Mouse (Mus musculus) heart, adult 11 months (tissue): ENCODE measurements around the gene Fgf7.

ENCODE experiments used
- DNase-seq: peaks from one replicate; pipeline ENCODE4 v3.0.0; 2022

The Fgf7 gene

DNA sequence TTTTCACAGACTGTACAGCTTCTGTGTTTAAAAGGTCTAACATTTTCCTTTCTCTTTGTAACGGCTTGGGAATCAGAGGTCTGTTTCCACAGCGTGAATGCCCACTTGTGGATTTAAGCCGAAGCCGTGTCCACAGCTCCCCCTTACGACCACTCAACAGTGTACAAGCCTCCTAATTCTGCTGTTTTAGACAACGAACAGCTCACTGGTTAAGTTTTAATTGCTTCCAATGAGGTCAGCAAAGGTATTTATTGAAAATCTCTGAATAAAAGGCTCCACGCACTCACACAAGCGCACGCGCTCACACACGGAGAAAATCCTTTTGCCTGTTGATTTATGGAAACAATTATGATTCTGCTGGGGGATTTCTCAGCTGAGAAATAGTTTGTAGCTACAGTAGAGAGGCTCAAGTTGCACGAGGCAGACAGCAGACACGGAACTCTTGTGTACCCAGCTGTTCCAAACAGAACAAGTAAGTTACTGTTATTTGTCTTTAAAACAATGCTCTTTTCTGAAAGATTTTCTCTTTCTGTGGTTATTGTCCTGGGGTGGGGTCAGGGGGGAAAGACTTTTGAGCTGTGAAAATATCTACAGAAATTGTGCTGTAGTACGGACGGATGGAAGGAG lies at the start of gene Fgf7:
Gene Fgf7, plus strand, starts transcription at position 280 of the 627 bp plus-strand sequence.
- no peak for DNase-seq

DNA sequence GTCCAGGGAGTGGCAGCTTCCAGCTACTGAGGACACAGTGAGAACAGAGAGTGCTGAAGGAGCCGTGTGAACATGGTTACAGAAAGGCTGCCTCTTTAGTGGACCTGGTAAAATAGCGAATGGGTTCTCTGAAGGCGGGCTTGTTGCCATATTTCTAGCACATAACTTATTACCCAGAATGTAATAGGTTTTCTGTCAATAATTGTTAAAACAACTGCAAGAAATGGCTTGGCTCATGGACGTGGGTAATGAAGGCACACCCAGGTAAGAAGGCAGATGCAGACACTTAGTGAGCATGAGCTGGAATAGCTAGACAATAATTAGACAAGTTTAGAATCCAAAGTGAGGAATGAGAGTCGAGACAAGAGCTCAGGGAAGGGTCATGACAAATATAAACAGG lies 32.2 kb upstream of the Fgf7 start:
- DNase-seq = no peak

DNA sequence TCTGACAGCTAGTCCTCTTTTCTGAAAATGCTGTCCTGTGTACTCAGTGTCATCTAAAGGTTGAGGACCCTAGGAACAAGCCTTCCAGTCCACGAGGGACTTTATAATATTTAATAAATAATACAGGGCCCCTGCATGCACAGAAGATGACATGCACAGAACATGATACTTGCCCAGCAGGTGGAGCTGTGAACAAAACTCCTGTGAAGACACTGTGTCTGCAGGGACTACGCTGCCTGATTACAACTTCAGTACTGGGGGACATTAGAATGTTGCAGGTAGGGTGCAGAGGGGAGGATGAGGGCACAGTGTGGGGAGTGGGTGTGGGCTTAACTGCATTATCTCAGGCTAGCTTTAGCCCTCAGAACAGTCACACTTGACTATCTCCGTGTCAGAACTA lies 28.4 kb upstream of the Fgf7 start:
- DNase-seq = no peak

DNA sequence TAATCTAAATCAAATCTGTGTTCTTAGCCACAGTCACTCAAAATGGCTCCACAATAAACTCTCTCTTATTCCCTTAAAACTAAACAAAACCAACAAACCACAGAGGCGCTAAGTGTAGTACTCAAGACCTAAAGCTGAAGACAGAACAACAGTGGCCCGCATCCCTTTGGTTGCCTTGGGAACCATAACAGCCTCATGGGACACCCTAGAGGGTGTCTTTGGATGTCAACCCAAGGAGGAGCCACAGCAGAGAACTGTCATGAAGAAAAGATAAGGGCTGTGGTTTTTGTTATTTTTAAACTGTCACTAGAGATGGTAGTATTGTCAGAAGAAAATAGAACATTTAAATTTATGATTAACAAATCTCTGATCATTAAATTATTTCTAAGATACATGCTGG lies 27.7 kb upstream of the Fgf7 start:
- DNase-seq = no peak

DNA sequence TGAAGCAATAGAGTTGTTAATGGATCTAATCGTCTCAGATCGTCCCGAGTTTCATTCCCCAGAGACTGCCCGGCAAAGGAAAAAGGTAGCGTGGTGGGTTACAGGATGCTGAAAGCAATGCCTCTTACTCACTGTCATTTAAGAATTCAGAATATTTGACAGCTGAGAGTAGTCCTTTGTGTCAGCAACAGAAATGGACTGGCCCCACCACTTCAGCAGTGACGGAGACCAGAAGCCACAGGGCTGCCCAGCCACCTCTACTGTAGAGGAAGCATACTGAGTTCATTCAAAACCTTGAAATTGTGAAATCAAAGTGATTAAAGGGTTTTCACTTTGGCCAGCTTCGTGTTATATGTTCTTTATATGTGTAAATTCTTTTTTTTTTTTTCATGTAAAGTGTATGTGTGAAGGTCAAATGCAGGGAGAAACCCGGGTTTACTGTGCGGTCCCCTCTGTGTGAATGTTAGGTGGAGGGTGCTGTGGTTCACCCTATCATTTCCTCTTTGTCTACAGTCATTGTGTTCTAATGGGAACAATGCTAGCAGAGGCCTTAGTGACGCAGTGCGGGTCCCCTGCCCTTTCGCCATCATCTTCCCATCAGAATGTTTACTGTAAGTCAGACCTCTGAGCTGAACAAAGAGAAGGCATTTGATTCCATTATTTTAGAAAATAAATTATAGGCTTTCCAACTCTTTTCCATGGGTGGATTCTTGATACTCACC lies 19.3 kb upstream of the Fgf7 start:
- no peak for DNase-seq

DNA sequence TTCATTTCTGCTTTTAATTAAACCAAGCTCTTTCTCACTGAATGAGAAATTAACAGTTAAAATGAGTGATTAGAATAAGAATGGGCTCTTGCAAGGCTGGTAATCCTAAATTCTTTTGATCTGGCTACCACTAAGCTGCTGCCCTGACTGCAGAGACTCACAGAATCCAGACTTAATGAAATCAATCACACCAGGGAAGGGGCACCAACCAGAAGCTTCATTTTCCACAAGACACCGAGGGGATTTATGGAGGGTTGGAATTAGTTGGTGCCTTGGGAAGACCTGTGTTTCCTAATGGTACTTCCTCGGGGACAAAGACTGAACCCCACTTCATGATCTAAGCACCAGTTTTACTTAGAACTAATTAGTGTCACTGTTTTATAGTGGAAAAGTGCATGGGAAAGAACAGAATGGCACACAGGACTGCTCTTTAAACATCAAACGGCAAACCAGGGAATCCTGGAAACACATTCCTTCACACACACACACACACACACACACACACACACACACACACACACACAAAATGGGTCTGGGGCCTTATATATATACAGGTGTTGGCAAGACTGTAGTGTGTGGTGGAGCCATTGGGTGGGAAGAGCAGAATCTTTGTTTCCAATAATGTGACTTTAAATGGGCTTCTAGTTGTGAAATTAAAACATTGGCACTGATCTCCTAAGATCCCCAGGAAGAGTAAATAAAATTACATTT lies 18.5 kb upstream of the Fgf7 start:
- DNase-seq = no peak

DNA sequence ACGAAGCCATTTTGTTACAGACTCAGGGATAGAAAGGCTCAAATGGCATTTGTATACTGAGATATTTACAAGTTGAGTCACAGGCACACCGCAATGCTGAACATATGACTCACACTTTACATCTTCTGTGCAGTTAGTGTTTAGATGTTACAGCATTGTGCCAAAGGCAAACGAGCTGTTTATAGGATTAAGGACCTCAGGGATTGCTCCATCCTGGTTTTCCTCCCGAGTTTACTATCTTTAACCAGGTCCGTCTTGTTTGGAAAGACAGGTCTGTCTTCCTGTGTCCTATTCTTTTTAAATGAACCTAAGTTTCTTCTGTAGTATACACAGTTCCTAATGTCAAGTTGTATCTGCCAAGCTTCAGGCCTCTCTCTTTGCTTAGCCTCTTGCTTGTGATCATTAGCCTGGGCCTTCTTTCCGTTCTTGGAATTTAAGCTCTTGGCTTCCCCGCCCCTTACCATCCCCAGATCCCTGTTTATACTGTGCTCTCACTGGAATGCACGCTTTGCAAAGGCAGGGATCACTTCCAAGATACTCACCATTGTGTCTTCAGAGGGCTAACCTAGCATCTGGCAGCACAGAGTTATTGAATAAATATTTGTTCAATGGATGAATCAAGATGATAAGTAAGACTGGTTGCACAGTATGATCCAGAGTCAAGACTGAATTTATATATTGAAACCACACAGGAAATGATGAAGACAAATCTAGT lies 3.1 kb upstream of the Fgf7 start:
- DNase-seq = no peak

DNA sequence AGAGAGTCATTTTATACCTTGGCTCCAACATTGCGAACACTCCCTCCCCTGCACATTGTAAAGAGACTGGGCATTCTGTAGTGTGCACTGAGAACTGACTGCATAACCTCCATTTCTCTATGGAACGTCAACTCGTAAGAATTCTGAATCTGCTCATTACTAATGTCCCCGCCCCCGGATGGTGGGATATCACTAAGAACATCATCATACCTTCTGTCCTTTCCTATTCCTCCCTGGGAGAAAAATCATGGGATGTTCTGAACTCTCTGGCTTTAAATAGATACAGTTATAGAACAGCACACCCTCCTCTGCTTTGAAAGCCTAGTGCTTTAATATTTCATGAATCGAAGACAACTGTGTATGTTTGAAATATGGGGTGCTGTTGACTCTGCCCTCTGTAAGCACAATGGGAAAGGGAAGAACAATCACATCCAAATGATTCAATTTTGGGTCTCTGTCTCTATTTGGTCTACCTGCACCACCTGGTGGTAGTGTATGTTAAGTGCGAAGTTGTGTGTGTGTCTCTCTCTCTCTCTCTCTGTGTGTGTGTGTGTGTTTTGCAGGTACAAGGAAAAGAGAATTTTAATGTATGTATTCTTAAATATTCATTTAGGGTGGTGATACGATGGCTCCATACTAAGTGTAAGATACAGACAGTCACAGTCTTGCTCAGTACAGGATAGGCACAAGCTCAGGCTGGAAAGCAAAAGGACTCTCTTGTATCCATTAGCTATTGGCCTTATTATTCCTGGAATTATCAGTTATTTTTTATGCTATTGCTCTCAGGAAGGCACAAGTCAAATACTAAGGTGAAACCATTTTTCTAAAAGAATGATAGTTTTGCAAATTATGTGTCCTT lies 1.1 kb upstream of the Fgf7 start:
- no peak for DNase-seq

DNA sequence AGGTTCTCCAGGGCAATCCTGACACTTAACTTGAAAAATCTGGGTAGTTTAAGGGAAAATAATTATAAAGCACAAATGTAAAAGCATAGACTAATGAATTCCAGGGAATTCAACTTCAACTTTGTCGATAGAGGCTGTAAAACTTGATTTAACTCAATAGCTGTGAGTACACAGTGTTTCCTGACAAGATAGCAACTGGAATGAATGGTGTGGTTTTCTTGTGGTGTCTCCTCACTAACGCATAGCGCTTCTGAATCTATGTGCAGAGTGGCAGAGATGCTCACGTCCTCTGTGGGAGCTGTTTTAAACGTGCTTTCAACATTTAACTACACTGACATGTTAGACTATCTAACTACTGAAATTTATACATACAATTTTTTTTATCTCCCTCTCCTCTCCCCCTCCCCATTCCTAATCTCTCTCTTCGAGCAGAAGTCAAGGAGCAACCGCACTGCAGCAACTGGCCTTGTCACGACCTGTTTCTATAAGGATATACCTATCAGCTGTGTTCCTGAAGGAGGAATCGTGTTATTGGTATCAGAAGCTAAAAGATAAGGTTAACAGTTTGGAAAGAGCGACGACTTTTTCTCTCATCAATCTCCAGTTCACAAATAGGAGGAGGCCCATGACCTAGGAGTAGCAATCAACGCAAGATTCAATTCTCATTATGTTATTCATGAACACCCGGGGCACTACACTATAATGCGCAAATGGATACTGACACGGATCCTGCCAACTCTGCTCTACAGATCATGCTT lies 734 bp downstream of the Fgf7 start:
- DNase-seq = no peak

DNA sequence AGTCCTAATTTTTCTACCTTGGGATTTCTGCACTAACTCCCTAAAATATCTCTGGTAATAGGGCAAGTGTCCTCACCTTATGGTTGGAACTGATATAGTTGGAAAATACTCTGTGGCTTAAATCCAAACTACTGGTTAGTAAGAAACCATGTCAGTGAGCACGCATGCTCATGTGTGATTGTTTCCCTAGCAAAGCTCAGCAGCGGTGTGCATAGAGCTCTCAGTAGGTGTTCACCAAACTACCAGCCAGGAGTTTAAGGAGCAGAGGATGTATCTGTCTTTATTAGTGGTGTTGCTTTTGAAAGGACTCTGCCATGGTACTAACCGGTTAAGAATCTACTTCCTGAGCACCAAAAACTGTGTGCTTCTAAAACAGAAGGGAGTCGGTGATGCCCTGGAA lies 1.7 kb downstream of the Fgf7 start:
- DNase-seq = no peak

DNA sequence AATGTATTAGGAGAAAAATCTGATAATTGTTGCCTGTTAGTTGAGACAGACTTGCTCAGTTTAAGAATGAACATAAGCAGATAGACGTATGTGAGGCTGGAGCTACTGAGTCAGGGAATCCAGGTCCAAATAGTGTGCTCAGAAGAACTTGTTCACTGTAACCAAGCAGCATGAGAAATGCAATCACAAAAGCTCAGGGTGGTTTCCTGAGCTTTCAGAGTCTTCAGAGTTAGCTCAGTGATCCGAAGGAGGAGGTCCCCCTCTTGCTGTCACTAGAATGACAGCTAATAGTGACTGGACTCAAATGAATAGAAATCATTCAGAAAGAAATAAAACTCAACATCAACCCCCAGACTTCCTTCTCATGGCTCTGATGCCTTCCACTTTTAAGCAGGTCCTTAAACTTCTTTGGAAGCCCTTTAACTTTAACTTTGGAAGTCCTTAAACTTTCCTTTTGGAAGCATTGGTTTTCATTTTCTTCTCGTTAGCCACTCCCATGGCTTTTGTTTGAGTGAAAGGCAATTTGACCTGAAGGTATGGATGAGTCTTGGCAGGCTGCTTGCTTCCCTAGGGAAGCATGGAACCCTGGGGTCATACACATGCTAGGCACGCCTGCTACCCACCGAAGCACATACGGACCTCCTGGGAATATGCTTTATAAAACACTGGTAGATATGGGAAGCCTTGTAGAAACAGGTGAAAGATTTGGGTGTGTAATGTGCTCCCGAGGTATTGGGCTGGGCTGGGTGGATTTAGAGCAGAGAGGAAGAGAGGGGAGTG lies 4.0 kb downstream of the Fgf7 start:
- DNase-seq = peak; percentile 87

DNA sequence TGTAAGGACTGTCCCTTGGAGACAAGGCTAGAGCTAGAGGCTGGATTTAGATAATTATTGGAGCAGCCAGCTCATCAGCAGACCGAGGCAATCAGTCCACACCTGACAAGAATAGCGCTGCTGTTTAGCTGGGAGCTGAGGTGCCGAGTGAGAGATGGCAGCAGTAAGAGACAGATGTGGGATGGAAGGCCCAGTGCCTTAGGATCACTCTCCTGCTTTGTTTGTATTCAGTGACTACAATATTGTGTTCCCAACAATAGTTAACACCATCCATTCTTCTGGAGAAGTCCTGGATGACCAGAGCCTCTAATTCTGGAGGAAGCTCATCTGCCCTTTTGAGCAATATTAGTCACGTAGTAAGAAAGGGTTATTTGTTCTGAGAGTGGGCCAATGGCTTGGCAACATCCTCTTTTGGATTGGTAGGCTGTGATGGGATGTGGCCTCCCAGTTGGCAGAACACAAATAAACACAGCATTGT lies 5.0 kb downstream of the Fgf7 start:
- DNase-seq = peak; percentile 97

DNA sequence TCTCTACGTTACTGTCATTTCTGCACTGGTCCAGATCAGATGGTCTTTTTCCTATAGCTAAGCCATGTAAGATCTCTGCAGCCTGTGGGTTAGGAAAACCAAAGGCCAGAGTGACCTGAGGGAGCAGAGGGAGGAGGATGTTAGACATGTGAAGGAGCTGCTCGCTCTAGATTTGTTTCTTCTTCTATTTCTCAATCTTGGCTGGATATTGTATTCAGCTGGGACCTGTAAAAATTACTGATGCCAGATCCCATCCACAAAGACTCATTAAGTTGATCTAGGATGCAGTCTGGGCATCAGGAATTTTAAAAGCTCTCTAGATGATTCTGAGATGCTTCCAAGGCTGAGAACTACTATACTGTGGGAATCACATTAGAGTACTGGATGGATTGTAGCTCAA lies 6.2 kb downstream of the Fgf7 start:
- DNase-seq = peak; percentile 92

DNA sequence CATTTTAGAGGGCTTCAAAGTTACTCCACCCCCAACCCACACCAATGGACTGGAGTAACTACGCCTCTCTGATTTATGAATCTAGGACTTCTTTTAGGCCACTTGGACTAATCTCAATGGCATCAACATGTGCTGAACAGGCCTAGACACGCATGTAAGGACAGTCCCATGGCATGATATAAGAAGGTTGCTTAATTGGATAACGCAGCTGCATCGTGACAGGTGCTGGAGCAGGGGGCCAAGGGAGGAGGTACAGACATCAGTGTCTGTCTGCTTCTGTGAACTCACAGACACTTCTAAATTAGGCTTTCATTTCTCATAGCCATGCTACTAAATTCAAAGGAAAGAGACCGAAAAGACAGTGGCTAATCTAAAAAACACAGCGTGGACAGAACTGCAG lies 6.8 kb downstream of the Fgf7 start:
- no peak for DNase-seq

DNA sequence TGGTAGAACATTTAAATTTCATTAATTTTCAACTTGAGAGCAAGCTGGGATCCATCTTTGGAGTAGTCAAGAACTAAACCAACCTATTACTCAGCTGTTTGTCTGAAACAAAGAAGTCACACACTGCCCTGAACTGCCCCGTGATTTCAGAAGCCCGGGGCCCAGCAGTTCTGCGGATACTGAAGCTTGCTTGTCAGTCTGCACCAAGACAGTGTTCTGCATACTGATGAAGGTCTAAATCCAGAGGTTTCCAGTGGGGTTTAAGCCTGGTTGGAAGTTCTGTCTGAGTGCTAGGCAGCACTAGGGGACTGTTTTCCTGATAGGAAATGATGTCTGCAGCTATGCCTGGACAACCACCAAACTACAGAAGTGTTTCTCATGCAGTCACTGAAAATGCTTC lies 8.2 kb downstream of the Fgf7 start:
- DNase-seq = peak; percentile 89

DNA sequence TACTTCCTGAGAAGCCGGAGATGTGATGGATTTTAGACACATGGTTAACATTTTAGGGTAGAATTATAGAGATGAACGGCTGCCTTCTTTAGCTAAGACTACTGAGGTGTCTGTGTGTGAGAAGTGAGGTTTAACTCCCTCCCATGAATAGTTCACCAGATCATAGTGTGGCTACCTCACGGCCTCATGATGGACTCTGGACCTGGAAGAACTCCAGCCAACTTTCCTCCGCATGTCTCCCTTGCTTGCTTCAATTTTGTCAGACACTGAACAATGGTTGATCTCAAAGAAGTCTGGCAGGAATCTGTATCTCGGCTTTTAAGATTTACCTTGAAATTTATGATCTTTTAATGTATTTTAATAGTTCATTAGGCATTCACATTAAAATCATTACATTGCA lies 11.2 kb downstream of the Fgf7 start:
- no peak for DNase-seq

DNA sequence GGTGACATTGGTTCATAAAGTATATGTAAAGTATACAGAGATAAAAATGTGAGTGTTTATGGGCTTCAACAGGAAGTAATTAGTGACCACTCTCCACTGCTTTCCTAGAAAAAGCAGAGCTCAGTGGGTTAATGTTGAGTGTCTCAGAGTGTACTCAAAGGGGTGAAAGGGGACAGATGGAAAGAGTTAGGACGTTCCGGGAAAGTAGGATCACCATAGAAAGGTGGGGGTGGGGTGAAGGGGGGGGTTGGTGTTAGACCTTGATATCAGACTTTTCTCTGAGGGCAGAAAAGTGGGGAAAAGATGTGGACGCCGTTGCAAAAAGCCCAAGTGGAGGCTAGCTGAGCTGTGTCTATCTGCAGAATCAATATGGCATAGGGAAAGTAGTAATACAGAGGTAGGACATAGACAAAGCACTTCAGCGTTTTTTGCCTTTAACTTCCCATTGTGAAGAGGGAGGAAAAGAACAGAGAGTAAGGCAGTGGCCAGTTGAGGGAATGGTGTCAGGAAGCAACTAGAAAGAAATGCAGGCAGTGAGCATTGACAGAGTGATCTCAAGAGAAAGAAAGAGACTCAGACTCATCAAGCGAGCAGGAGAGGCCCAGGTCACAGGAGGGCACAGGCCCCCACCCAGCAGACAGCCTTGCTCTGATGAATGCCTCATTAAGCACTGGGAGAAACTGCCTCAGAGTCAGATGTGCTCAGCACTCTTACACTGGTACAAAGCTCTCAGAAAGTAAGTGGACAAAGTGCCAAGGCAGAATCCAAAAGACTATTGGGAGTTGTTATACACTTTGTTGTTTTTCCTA lies 18.5 kb downstream of the Fgf7 start:
- peak; percentile 52 for DNase-seq

DNA sequence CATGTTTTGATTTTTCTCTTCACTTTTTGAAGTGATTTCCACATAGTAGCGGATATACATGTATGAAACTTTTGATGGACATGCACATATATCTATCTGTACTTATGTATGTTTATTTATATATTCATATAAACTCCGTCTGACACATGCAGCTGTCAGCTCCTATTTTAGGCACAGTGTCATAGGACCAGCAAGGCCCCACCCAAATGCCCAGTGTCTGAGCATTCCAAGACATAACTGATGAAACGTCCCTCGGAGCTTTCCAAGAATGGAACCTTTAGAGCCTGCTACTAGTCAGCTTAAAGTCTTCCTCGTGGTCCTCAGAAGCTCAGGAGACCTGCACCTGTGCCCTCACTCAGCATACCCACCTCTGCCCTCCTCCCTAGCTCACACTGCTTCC lies 19.2 kb downstream of the Fgf7 start:
- peak; percentile 82 for DNase-seq

DNA sequence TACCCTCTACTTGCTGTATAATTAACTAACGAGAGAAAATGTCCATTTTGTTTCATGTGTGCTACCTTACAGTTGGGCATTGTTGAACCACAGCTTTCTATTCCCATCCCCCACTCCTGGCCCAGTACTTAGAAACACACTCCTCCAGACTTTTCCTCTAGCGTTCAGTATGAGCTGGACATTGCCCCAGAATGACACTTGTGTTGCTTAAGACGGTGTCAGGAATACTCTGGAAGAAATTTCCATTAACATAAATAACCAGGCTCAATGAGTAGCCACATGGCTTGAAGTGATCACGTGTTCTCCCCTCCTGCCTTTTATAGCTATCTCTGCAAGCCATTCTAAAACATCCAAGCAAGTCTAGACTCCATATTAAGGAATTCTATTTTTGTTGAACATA lies 26.1 kb downstream of the Fgf7 start:
- peak; percentile 93 for DNase-seq
